Mouse (Mus musculus): ENCODE results near the gene C3ar1.
A peak's percentile ranks its signal among the peaks of the same experiment; 100 is the strongest.

The C3ar1 gene

GRCm38 (mm10) chr6:122855955-122856354 is at the start of gene C3ar1:
Gene C3ar1, minus strand, starts transcription at chr6:122856161.
- DNase-seq (ENCODE audit: low spot score in 2 of 2): no peak

DNA sequence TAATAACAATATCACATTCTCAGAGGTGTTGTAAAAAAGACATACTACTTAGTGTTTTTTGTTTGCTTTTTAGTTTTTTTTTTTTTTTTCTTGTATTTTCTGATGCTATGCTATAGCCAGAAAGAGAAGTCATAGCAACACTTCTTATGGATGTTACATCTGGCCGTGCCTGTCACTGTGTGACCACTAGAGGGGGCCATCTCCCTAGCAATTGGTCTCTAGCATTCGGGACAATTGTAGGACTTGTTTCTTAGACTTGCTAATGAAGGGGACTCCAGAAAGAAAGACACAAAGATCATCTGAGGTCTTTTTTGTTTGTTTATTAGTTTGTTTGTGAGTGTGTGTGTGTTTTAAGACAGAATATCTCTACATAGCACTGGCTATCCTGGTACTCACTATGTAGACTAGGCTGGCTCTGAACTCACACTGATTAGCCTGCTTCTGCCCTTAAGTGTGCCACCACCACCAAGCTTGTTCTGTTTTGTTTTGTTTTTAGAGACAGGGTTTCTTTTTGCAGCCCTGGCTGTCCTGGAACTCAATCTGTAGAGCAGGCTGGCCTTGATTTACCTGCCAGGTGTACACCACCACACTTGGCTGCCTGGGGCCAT is 36.6 kb upstream of the C3ar1 start:
- peak; percentile 68 to 81 for DNase-seq (ENCODE audit: low spot score in 2 of 2)

DNA sequence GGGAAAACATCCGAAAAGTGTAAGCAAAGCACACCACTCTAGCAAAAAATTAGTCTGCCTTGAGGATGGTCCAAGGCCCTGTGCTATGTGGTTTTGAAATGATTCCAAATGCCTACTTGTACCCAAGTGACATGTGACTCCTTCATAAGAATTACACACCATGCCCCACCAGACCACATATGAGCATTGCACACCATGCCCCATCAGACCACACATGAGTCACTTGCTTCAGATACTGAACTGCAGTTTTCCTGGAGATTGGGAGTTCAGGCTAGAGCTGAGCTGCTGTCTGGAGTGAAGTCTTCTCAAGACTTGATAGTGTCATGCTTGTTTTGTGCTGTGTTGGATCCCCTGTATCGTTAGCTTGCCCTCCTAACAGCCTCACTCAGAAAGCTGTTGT is 33.6 kb upstream of the C3ar1 start:
- DNase-seq (ENCODE audit: low spot score in 2 of 2): no peak

DNA sequence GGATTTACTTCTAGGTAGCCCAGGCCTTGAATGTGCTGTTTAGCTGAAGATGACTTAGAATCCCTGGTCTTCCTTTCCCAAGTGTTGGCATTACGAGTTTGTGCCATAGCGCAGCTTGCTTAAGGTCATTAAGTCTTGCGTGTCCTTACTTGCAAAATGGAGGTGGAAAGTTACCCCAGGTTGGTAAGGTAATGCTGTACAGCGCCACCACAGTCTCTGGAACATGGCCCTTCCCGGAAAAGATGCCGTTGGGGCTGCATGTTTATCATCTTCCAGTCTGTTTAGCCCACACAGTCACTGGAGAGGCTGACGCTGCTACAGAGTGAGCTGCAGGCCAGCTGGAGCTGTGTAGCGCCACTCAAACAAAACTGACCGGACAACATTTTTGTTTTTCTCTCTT is 27.6 kb upstream of the C3ar1 start:
- no peak for DNase-seq (ENCODE audit: low spot score in 2 of 2)

- DNase-seq (ENCODE audit: low spot score in 2 of 2): no peak
Observed at GRCm38 (mm10) chr6:122881287-122881686, 25.3 kb upstream of the C3ar1 start.

- no peak for DNase-seq (ENCODE audit: low spot score in 2 of 2)
Observed at GRCm38 (mm10) chr6:122879781-122880505, 24.0 kb upstream of the C3ar1 start.

DNA sequence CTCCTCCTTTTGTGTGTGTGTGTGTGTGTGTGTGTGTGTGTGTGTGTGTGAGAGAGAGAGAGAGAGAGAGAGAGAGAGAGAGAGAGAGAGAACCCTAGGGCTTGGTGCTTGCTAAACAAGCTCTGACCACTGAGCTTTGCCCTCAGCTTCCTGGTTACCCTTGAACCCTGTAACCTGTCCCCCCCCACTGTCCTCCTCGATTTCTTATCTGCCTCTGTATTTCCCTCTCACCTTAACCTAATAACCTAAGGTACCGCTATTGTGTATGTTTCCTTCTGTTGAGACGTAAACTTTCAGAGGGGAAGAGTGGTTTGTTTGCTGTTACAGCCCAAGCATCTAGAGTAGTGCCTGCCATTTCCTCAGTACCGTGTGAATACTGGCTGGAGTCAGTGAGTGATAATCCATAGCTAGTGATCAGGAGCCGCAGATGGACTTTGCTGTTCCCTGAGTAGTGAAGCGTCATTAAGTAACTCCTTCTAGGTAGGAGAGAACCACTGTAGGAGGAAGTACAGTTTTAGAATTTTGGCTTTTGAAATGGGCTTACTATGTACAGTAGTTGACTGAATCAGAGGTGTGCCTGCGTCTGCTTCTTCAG is 23.3 kb upstream of the C3ar1 start:
- DNase-seq (ENCODE audit: low spot score in 2 of 2): no peak

DNA sequence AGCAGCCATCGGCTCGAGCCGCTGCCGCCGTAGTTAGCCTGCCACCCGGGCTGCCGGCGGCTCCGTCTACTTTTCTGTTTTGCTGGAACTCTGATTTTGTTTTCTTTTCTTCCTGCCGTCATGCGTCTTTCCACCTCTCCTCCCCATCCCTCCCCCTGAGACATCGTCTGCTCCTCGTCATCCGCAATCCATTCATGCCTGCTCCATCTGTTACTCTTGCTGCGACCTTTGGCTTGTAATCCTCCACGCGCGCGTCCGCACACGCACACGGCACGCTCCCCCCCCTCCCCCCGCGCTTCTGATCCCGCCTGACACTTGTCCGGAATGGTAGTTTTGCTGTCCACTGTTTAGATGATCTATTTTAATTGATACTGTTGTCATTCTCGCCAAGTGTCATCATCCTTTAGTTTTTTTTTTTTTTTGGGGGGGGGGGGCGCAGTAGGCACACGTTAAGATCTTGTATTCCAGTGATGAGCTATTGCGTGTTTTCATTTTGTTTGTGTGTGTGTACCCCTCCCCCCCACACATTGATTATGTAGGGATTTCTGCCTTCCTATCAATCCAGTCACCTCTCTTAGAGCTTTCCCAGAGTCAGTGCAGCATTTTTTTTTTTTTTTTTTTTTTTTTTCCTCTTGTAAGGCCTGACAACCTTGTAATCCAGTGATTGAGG is 18.9 kb upstream of the C3ar1 start:
- no peak for DNase-seq (ENCODE audit: low spot score in 2 of 2)

DNA sequence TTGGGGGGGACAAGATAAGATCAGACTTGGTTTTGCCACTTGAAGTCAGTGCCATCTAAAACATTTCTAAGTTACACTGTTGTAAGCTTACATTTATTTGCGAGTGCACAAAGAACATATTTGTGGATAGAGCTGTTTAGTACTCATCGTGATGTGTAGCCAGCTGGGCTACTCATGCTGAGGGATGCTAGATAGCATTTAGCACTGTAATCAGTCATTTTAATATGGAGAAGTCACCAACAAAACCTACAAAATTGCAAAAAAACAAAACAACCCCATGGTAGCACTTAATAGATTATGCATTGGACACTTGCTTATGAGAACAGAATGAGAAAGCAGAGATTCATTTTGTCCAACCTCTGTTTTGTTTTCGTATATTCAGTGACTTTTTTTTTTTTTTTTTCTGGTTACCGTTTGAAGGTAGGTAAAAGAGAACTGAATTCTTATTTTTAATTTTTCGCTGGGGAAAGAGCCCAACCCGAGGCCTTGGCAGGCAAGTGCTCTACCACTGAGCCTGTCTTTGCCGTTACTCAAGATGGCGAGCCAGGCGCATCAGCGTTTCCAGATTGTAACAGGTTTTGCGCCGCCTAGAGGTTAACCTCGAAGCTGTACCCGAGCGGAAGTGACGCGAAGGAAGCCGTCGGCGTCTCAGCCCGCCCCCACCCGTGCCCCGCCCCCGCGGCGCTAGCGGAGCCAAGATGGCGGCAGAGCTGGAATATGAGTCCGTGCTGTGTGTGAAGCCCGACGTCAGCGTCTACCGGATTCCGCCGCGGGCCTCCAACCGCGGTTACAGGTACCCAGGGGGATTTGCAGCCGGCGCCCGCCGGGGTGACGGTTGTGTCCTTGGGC is 18.1 kb upstream of the C3ar1 start, which contains the start of gene Necap1:
TSS of gene Necap1 (plus strand) at position 604 of the 849 bp plus-strand sequence.
- peak; percentile 99 for DNase-seq (ENCODE audit: low spot score in 2 of 2)

- no peak for DNase-seq (ENCODE audit: low spot score in 2 of 2)
Observed at GRCm38 (mm10) chr6:122872800-122873199, 16.8 kb upstream of the C3ar1 start.

DNA sequence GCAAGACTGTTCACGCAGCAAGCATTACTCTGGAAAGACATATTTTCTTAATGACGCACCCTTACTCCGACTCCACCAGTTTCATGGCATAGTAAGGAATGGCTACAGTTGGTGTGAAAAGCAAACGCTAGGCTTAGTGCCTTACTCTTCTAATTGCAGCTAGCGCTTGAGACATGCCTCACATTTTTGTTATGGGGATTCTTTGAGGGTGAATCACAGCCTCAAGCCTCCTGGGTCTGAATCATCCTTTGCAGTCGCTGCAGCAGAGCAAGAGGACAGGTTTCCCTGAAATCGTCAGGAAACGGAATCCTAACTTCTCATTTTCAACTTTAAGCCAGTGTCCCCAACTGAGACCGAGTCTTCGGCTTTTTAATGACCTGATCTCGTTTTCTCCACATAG is 13.9 kb upstream of the C3ar1 start:
- no peak for DNase-seq (ENCODE audit: low spot score in 2 of 2)

GRCm38 (mm10) chr6:122867914-122868313 is 12.0 kb upstream of the C3ar1 start:
- no peak for DNase-seq (ENCODE audit: low spot score in 2 of 2)

DNA sequence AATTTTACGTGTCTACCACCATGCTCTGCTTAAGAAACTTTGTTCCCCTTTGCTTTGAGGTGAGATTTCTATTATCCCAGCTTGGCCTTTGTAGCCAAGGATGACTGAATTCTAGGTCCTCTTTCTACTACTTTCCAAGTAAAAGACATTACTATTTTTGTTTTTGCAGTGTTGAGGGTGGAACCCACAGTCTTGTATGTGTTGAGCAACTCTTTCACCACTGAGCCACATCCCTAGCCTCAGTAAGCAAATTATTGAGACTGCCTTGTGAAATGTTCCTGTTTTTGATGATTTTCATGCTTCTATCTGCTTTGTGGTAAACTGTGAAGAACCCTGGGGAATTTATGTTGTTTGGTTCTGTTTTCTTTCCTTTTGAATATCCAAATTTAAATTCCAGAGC is 6.9 kb upstream of the C3ar1 start:
- DNase-seq (ENCODE audit: low spot score in 2 of 2): no peak

DNA sequence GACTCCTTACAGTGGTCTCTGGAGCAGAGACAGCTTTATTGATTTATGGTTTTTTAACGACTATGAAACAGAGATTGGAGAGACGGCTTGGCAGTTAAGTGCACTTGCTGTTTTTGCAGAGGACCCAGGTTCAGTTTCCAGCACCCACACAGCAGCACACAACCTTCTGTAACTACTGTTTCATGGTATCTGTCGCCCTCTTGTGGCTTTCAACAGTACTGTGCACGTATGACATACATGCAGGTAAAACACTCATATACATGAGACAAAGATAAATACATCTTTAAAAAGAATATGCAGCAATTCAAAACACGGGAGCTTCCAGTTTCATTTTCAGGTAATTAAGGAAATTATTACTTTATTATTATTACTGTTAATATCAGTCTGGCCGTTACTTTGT is 6.5 kb upstream of the C3ar1 start:
- DNase-seq (ENCODE audit: low spot score in 2 of 2): no peak

DNA sequence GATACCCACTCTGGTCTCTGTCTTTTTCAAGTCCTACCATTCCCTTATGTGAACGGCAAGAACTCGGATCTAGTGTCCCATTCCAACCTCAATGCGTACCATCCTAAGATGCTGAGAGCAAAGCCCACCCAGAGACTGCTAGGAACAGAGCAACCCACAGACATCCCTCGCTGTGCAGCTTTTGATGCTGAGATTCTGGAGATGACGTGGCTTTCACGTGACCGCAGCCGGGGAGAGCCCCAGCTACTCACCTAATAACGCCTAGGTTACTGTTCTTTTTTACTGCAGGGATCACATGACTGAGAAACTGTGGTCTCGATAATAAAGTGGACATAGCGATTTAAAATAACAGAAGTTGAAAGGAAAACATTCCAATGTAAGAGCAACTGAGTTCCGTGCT is 1.4 kb downstream of the C3ar1 start:
- no peak for DNase-seq (ENCODE audit: low spot score in 2 of 2)

DNA sequence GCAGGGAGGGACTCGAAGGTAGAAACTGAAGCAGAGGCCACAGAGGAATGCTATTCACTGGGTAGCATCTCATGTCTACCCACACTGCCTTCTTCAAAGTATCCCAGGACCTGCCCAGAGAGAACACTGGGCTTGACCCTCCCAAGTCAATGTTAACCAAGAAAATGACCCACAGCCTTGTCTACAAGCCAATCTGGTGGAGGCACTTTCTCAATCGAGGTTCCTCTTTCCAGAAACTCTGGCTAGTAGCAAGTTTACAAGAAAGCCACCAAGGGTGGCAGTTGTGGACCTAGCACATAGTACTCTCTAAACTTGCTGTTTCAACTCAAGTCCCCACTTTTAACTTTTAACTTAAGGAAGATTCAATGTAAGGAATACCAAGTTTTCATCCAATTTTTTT is 3.3 kb downstream of the C3ar1 start:
- DNase-seq (ENCODE audit: low spot score in 2 of 2): no peak

DNA sequence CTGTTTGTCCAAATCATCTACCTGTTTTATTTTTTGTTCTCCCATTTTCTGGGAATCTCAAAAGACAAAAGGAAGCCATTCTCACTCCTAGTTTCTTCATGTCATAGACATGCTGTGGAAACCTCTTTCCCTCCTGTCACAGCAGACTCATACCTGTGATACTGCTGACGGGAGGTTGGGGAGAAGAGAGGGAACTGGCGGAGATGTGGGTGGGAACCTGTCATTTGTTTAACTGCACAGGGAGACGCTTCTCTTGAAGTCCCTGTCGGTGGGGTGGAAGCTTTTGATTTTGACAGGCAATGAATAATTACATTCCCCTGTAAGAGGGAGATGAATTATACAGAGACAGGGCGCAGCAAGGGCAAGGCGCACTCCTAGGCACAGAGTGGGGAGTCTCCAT is 12.2 kb downstream of the C3ar1 start:
- no peak for DNase-seq (ENCODE audit: low spot score in 2 of 2)

DNA sequence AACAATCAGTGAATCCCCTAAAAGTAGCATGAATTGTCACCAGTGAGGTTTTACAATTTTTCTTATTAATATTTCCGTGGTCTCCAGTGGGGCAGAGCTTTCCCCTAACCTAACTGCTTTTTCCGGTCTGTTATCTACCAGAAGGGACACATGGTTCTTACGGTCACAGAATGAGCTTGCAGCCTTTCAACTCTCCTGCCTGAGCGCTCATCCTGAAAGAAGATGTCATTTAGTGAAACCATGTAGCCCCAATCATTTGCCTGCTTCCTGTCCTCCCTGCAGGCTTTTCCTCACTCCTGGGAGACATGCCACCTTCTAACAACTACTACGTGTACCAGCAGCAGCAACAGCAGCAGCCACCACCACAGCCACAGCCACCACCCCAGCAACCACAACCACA is 18.4 kb downstream of the C3ar1 start:
- no peak for DNase-seq (ENCODE audit: low spot score in 2 of 2)

- no peak for DNase-seq (ENCODE audit: low spot score in 2 of 2)
Observed at GRCm38 (mm10) chr6:122836974-122837373, 19.0 kb downstream of the C3ar1 start.

DNA sequence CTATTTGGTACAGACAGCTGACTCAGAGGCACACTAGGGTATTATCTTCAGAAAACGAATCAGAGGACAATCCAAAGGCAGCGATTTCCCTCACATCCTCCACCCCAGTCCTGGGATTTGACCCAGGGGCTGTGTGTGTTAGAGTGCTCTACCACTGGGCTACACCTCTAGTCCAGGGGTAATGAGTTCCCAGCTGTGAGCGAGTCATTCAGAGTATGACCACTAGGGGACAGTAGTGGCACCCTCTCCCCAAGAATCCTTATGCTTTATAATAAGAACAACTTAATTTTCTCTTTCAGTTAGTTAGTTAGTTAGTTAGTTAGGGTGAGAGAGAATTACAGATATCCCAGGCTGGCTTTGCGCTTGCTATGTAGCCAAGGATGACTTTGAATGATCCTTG is 21.6 kb downstream of the C3ar1 start:
- no peak for DNase-seq (ENCODE audit: low spot score in 2 of 2)

DNA sequence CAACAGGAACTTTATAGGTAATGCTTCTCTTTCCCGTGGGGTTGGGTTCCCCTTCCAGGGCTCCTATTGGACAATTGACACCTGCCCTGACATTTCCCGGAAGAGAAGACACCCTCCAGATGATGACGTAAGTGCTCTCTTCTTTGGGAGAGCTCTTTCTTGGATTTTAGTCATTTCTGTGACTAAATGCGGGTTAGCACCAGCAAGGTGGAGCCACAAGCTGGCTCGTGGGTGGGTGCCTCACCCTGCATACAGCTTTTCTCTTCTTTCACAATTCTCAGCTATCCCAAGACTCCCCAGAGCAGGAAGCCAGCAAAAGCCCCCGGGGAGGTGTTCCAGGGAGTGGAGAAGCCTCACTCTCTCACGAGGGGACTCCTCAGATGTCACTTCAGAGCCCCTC is 23.1 kb downstream of the C3ar1 start:
- DNase-seq (ENCODE audit: low spot score in 2 of 2): peak in 1 of 2 experiments; percentile 37

- no peak for DNase-seq (ENCODE audit: low spot score in 2 of 2)
Observed at GRCm38 (mm10) chr6:122828086-122828485, 27.9 kb downstream of the C3ar1 start.
